Mouse (Mus musculus) liver, embryonic 15.5 days (tissue): Measurements from ENCODE around the gene Fancc. TPM values are rescaled to one million over a fixed set of nuclear protein-coding genes. Genes with fewer than 3 reads are reported as not detected.
A peak's percentile ranks its signal among the peaks of the same experiment; 100 is the strongest.

Experiments used
- ATAC-seq: fragments of 200-750 bp; cut with Nextera tagmentation; 2 replicates; pipeline ENCODE4 v1.8.0; 2017; ENCODE audit warnings: moderate number of reproducible peaks, mild to moderate bottlenecking, moderate library complexity; ENCODE audit not compliant: insufficient read depth
- H3K27ac ChIP-seq: fragments of 300-500 bp; sonication (generic); replicated peaks from 2 replicates; pipeline ENCODE4 v1.5.1; 2015; ENCODE audit warnings: mild to moderate bottlenecking, inconsistent platforms
- H3K27me3 ChIP-seq: fragments of 300-500 bp; sonication (generic); 2 replicates; pipeline ENCODE4 v1.6.1; 2015; ENCODE audit warnings: mild to moderate bottlenecking, inconsistent platforms
- H3K36me3 ChIP-seq: fragments of 300-500 bp; sonication (generic); replicated peaks from 2 replicates; pipeline ENCODE4 v1.6.1; 2015; ENCODE audit warnings: moderate library complexity, mild to moderate bottlenecking, inconsistent platforms
- H3K4me1 ChIP-seq: fragments of 300-500 bp; sonication (generic); replicated peaks from 2 replicates; pipeline ENCODE4 v1.6.1; 2015; ENCODE audit warnings: inconsistent platforms
- H3K4me2 ChIP-seq: fragments of 300-500 bp; sonication (generic); 2 replicates; pipeline ENCODE4 v1.6.1; 2015; ENCODE audit warnings: moderate library complexity, mild to moderate bottlenecking, inconsistent platforms
- H3K4me3 ChIP-seq: fragments of 300-500 bp; sonication (generic); replicated peaks from 2 replicates; pipeline ENCODE4 v1.5.1; 2015; ENCODE audit warnings: mild to moderate bottlenecking, inconsistent platforms
- H3K9ac ChIP-seq: fragments of 300-500 bp; sonication (generic); 2 replicates; pipeline ENCODE4 v1.6.1; 2015; ENCODE audit warnings: moderate library complexity, mild to moderate bottlenecking, inconsistent platforms
- H3K9me3 ChIP-seq: fragments of 300-500 bp; sonication (generic); replicated peaks from 2 replicates; pipeline ENCODE4 v1.6.1; 2016; ENCODE audit warnings: inconsistent platforms
- WGBS: fragments of 180-500 bp; shearing (Covaris S2); methylation state at CpG from one replicate; pipeline ENCODE4 v1.1.7; 2015; ENCODE audit warnings: mixed read lengths; ENCODE audit not compliant: insufficient replicate concordance; 5-methylcytosine and 5-hydroxymethylcytosine counted together
- polyA plus RNA-seq: library from polyadenylated mRNA; unstranded; fragments of >200 nt; fragmentation: Nextera tagmentation; extraction: Ambion mirVana; gene quantifications from 2 replicates; pipeline ENCODE4 v1.2.1, GENCODE M21; 2015

The Fancc gene
- polyA plus RNA-seq, 1 experiment from 2014 or later, result 8.2 TPM

- no peak for ATAC-seq
- no peak overlapping the region for H3K27ac ChIP-seq
- H3K27me3 ChIP-seq, result no peaks in the 10 kb centered on the region
- H3K4me1 ChIP-seq, result peaks cover 10% of the 10 kb centered on the region
- H3K36me3 ChIP-seq, result no peaks in the 10 kb centered on the region
- H3K4me3 ChIP-seq, result no peak overlapping the region
- H3K9me3 ChIP-seq, result no peaks in the 10 kb centered on the region
- no peak overlapping the region for H3K4me2 ChIP-seq
- no peak overlapping the region for H3K9ac ChIP-seq
- 61% methylated on average over 3 of the region's 3 CpGs for WGBS
Measured at GRCm38 (mm10) chr13:63416824-63417223, 80.3 kb downstream of the Fancc start.

- no peak for ATAC-seq
- 79% methylated on average over 4 of the region's 4 CpGs for WGBS
- no peaks in the 10 kb centered on the region for H3K9me3 ChIP-seq
- no peaks in the 10 kb centered on the region for H3K36me3 ChIP-seq
- no peak overlapping the region for H3K27ac ChIP-seq
- H3K9ac ChIP-seq, result no peak overlapping the region
- H3K27me3 ChIP-seq, result no peaks in the 10 kb centered on the region
- peaks cover 39% of the 10 kb centered on the region for H3K4me1 ChIP-seq
- no peak overlapping the region for H3K4me2 ChIP-seq
- H3K4me3 ChIP-seq, result no peak overlapping the region
Measured at GRCm38 (mm10) chr13:63412662-63413061, 84.4 kb downstream of the Fancc start.

- H3K4me2 ChIP-seq, result peak overlapping the region; percentile 62
- peak overlapping the region; percentile 82 for H3K27ac ChIP-seq
- H3K4me1 ChIP-seq, result peaks cover 39% of the 10 kb centered on the region
- H3K36me3 ChIP-seq, result no peaks in the 10 kb centered on the region
- peak overlapping the region; percentile 37 for H3K9ac ChIP-seq
- ATAC-seq, result peak; percentile 75
- no peaks in the 10 kb centered on the region for H3K27me3 ChIP-seq
- H3K4me3 ChIP-seq, result peak overlapping the region; percentile 21; the same call in 1 of the 2 replicates
- no peaks in the 10 kb centered on the region for H3K9me3 ChIP-seq
- 17% methylated on average over 4 of the region's 4 CpGs for WGBS
Measured at GRCm38 (mm10) chr13:63411310-63412022, 85.6 kb downstream of the Fancc start.

GRCm38 (mm10) chr13:63410578-63411298 is 86.3 kb downstream of the Fancc start:
- Histone ChIP-seq H3K9me3 (no peaks in the 10 kb centered on the region), H3K9ac (peak overlapping the region; percentile 37), H3K27ac (peak overlapping the region; percentile 82), H3K4me1 (peaks cover 39% of the 10 kb centered on the region), H3K27me3 (no peaks in the 10 kb centered on the region), H3K36me3 (no peaks in the 10 kb centered on the region), H3K4me3 (peak overlapping the region; percentile 21), H3K4me2 (peak overlapping the region; percentile 62)
- 17% methylated on average over 9 of the region's 9 CpGs for WGBS
- peak; percentile 95 for ATAC-seq

GRCm38 (mm10) chr13:63405151-63405550 is 91.9 kb downstream of the Fancc start:
- Histone ChIP-seq H3K36me3 (no peaks in the 10 kb centered on the region), H3K9me3 (no peaks in the 10 kb centered on the region), H3K27me3 (no peaks in the 10 kb centered on the region), H3K4me2 (no peak overlapping the region), H3K27ac (no peak overlapping the region), H3K4me3 (no peak overlapping the region), H3K9ac (no peak overlapping the region), H3K4me1 (peaks cover 13% of the 10 kb centered on the region)
- WGBS, result 60% methylated on average over 4 of the region's 4 CpGs
- ATAC-seq, result no peak

- Histone ChIP-seq H3K9me3 (no peaks in the 10 kb centered on the region), H3K4me3 (no peak overlapping the region), H3K27me3 (no peaks in the 10 kb centered on the region), H3K4me1 (peaks cover 8% of the 10 kb centered on the region), H3K9ac (no peak overlapping the region), H3K36me3 (no peaks in the 10 kb centered on the region), H3K4me2 (no peak overlapping the region), H3K27ac (no peak overlapping the region)
- ATAC-seq, result no peak
- WGBS, result 47% methylated on average over 2 of the region's 2 CpGs
Measured at GRCm38 (mm10) chr13:63404657-63405056, 92.4 kb downstream of the Fancc start.

- no peaks in the 10 kb centered on the region for H3K27me3 ChIP-seq
- H3K36me3 ChIP-seq, result no peaks in the 10 kb centered on the region
- H3K9ac ChIP-seq, result no peak overlapping the region
- H3K4me2 ChIP-seq, result no peak overlapping the region
- H3K27ac ChIP-seq, result no peak overlapping the region
- no peak overlapping the region for H3K4me3 ChIP-seq
- ATAC-seq, result no peak
- H3K9me3 ChIP-seq, result no peaks in the 10 kb centered on the region
- no peaks in the 10 kb centered on the region for H3K4me1 ChIP-seq
- 51% methylated on average over 2 of the region's 2 CpGs for WGBS
Measured at GRCm38 (mm10) chr13:63402823-63403222, 94.3 kb downstream of the Fancc start.

- WGBS, result 79% methylated on average over 6 of the region's 6 CpGs
- ATAC-seq, result no peak
- Histone ChIP-seq H3K4me3 (no peak overlapping the region), H3K36me3 (no peaks in the 10 kb centered on the region), H3K4me2 (no peak overlapping the region), H3K9me3 (no peaks in the 10 kb centered on the region), H3K27ac (no peak overlapping the region), H3K9ac (no peak overlapping the region), H3K27me3 (no peaks in the 10 kb centered on the region), H3K4me1 (no peaks in the 10 kb centered on the region)
Measured at GRCm38 (mm10) chr13:63400069-63400468, 97.0 kb downstream of the Fancc start.

GRCm38 (mm10) chr13:63397420-63397819 is 99.7 kb downstream of the Fancc start:
- Histone ChIP-seq H3K27me3 (no peaks in the 10 kb centered on the region), H3K4me3 (no peak overlapping the region), H3K27ac (no peak overlapping the region), H3K4me2 (no peak overlapping the region), H3K36me3 (no peaks in the 10 kb centered on the region), H3K4me1 (no peaks in the 10 kb centered on the region), H3K9ac (no peak overlapping the region), H3K9me3 (no peaks in the 10 kb centered on the region)
- 64% methylated on average over 1 of the region's 1 CpGs for WGBS
- ATAC-seq, result no peak

GRCm38 (mm10) chr13:63394304-63395063 is 102.6 kb downstream of the Fancc start:
- no peak for ATAC-seq
- no peak overlapping the region for H3K4me2 ChIP-seq
- WGBS, result 25% methylated on average over 7 of the region's 7 CpGs
- H3K36me3 ChIP-seq, result no peaks in the 10 kb centered on the region
- H3K4me3 ChIP-seq, result no peak overlapping the region
- no peak overlapping the region for H3K27ac ChIP-seq
- no peaks in the 10 kb centered on the region for H3K9me3 ChIP-seq
- no peaks in the 10 kb centered on the region for H3K27me3 ChIP-seq
- H3K4me1 ChIP-seq, result no peaks in the 10 kb centered on the region
- H3K9ac ChIP-seq, result no peak overlapping the region

- Histone ChIP-seq H3K4me3 (no peak overlapping the region), H3K4me1 (no peaks in the 10 kb centered on the region), H3K27ac (no peak overlapping the region), H3K36me3 (no peaks in the 10 kb centered on the region; the same call in 1 of the 2 replicates), H3K9me3 (no peaks in the 10 kb centered on the region), H3K27me3 (no peaks in the 10 kb centered on the region), H3K9ac (no peak overlapping the region), H3K4me2 (no peak overlapping the region)
- 71% methylated on average over 2 of the region's 2 CpGs for WGBS
- no peak for ATAC-seq
Measured at GRCm38 (mm10) chr13:63385234-63385633, 111.8 kb downstream of the Fancc start.
